Mouse (Mus musculus) ES-E14 (cell line): ENCODE measurements at regions not wholly inside any gene's neighbourhood (a gene's known extent, or its start where the extent isn't known, plus 50 kb on each side); places are given as distances from the start of the nearest gene placed in this dataset.

ENCODE experiments used
- CHD2 ChIP-seq: IDR thresholded peaks from 2 replicates; pipeline ENCODE4 v1.6.1; 2014; ENCODE audit warnings: mild to moderate bottlenecking, low read depth, low read length, inconsistent platforms
- HCFC1 ChIP-seq: IDR thresholded peaks from 2 replicates; pipeline ENCODE4 v1.6.1; 2012; ENCODE audit warnings: low read length, inconsistent platforms, borderline replicate concordance; ENCODE audit not compliant: insufficient read depth
- MAFK ChIP-seq: IDR thresholded peaks from 2 replicates; pipeline ENCODE4 v1.6.1; 2014; ENCODE audit warnings: mild to moderate bottlenecking, low read depth, low read length, inconsistent platforms; ENCODE audit not compliant: insufficient read depth
- ZC3H11A ChIP-seq: IDR thresholded peaks from 2 replicates; pipeline ENCODE4 v1.6.1; 2012; ENCODE audit warnings: low read depth, mild to moderate bottlenecking, inconsistent platforms, low read length, borderline replicate concordance
- ZNF384 ChIP-seq: IDR thresholded peaks from 2 replicates; pipeline ENCODE4 v1.6.1; 2012; ENCODE audit warnings: low read depth, low read length, inconsistent platforms

- TF ChIP-seq ZC3H11A (no peak), CHD2 (no peak), ZNF384 (no peak), MAFK (no peak), HCFC1 (no peak)
Measured at GRCm38 (mm10) chr10:17434098-17434497, 288.9 kb upstream of the Cited2 start.
